Mouse (Mus musculus) hindbrain, postnatal 0 days (tissue): ENCODE results near the gene Ctsa. TPM values are rescaled to one million over a fixed set of nuclear protein-coding genes. Genes with fewer than 3 reads are reported as not detected.
"Not testable (repeated sequence)": the region's sequence is repeated elsewhere in the genome, so short reads cannot be mapped to it uniquely, and the experiment has no call there.

ENCODE experiments used
- ATAC-seq: fragments of 200-750 bp; cut with Nextera tagmentation; 2 replicates; pipeline ENCODE4 v1.8.0; 2017; ENCODE audit warnings: mild to moderate bottlenecking, moderate TSS enrichment, moderate library complexity
- DNase-seq: peaks from one replicate; pipeline ENCODE4 v3.0.0-alpha.2; 2015; ENCODE audit warnings: low spot score
- H3K27ac ChIP-seq: fragments of 300-500 bp; sonication (generic); 2 replicates; pipeline ENCODE4 v1.5.1; 2014; ENCODE audit warnings: mild to moderate bottlenecking
- H3K27me3 ChIP-seq: fragments of 300-500 bp; sonication (generic); 2 replicates; pipeline ENCODE4 v1.6.1; 2014; ENCODE audit warnings: low read length, mixed read lengths; ENCODE audit not compliant: insufficient read depth
- H3K36me3 ChIP-seq: fragments of 300-500 bp; sonication (generic); 2 replicates; pipeline ENCODE4 v1.6.1; 2014; ENCODE audit warnings: low read length, mixed read lengths; ENCODE audit not compliant: insufficient read depth
- H3K4me1 ChIP-seq: fragments of 300-500 bp; sonication (generic); 2 replicates; pipeline ENCODE4 v1.6.1; 2014; ENCODE audit warnings: antibody characterized with exemption, low read length, mixed read lengths; ENCODE audit not compliant: insufficient read depth
- H3K4me2 ChIP-seq: fragments of 300-500 bp; sonication (generic); 2 replicates; pipeline ENCODE4 v1.6.1; 2014; ENCODE audit warnings: low read depth, mild to moderate bottlenecking, low read length, moderate library complexity, mixed read lengths
- H3K4me3 ChIP-seq: fragments of 300-500 bp; sonication (generic); 2 replicates; pipeline ENCODE4 v1.5.1; 2014; ENCODE audit warnings: low read length
- H3K9ac ChIP-seq: fragments of 300-500 bp; sonication (generic); replicated peaks from 2 replicates; pipeline ENCODE4 v1.6.1; 2014; ENCODE audit warnings: mild to moderate bottlenecking, low read length, moderate library complexity, mixed read lengths
- H3K9me3 ChIP-seq: fragments of 300-500 bp; sonication (generic); 2 replicates; pipeline ENCODE4 v1.6.1; 2016; ENCODE audit warnings: low read length, mixed read lengths
- CTCF ChIP-seq: IDR thresholded peaks from 2 replicates; pipeline ENCODE4 v1.5.1; 2016; ENCODE audit warnings: antibody characterized with exemption, control low read depth, low read depth
- WGBS: fragments of 180-500 bp; shearing (Covaris S2); extraction: QIAGEN DNeasy Blood & Tissue Kit; methylation state at CpG from one replicate; pipeline ENCODE4 v1.1.7; 2014; 5-methylcytosine and 5-hydroxymethylcytosine counted together
- polyA plus RNA-seq: library from polyadenylated mRNA; unstranded; fragments of >200 nt; fragmentation: Nextera tagmentation; extraction: Ambion mirVana; gene quantifications from 2 replicates; pipeline ENCODE4 v1.2.1, GENCODE M21; 2015
- total RNA-seq: library from RNA; depleted of rRNA; stranded (reverse); fragments of >200 nt; gene quantifications from 2 replicates; pipeline ENCODE4 v1.2.3, GENCODE M21; 2014

The Ctsa gene
- total and polyA plus RNA-seq, 2 experiments from 2014 or later: 112 to 135 TPM

GRCm38 (mm10) chr2:164874239-164874769 lies 41.6 kb downstream of the Ctsa start:
- Histone ChIP-seq H3K9ac (no peak overlapping the region), H3K4me3 (no peak overlapping the region), H3K27me3 (no peaks in the 10 kb centered on the region), H3K4me2 (no peak overlapping the region), H3K27ac (peak overlapping the region; percentile 54), H3K36me3 (no peaks in the 10 kb centered on the region), H3K9me3 (no peaks in the 10 kb centered on the region), H3K4me1 (0 out of 2 replicates have a peak, but pooled peaks cover 8% of the 10 kb centered on the region)
- no peak for DNase-seq
- no peak for TF ChIP-seq CTCF
- 50% methylated on average over 1 of the region's 1 CpGs for WGBS
- ATAC-seq: no peak

DNA sequence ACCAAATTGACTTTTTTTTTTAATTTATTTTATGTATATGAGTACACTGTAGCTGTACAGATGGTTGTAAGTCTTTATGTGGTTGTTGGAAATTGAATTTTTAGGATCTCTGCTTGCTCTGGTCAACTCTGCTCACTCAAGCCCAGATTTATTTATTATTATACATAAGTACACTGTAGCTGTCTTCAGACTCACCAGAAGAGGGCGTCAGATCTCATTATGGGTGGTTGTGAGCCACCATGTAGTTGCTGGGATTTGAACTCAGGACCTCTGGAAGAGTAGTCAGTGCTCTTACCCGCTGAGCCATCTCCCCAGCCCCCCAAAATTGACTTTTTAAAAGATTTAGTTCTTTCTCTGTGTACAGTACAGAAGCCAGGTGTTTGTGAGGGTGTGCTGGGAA lies 43.0 kb downstream of the Ctsa start:
- H3K9ac ChIP-seq, H3K4me1 ChIP-seq, DNase-seq, ATAC-seq, H3K9me3 ChIP-seq, H3K36me3 ChIP-seq, H3K27me3 ChIP-seq, H3K27ac ChIP-seq, H3K4me2 ChIP-seq, H3K4me3 ChIP-seq: not testable (repeated sequence)
- WGBS: 52% methylated on average over 2 of the region's 2 CpGs

GRCm38 (mm10) chr2:164877376-164878215 lies 44.9 kb downstream of the Ctsa start:
- not testable (repeated sequence) for H3K4me3 ChIP-seq, H3K9ac ChIP-seq, ATAC-seq, H3K36me3 ChIP-seq, H3K9me3 ChIP-seq, H3K27me3 ChIP-seq, H3K27ac ChIP-seq, DNase-seq, H3K4me1 ChIP-seq
- WGBS: 73% methylated on average over 11 of the region's 11 CpGs
- peak overlapping the region; percentile 100 for H3K4me2 ChIP-seq

DNA sequence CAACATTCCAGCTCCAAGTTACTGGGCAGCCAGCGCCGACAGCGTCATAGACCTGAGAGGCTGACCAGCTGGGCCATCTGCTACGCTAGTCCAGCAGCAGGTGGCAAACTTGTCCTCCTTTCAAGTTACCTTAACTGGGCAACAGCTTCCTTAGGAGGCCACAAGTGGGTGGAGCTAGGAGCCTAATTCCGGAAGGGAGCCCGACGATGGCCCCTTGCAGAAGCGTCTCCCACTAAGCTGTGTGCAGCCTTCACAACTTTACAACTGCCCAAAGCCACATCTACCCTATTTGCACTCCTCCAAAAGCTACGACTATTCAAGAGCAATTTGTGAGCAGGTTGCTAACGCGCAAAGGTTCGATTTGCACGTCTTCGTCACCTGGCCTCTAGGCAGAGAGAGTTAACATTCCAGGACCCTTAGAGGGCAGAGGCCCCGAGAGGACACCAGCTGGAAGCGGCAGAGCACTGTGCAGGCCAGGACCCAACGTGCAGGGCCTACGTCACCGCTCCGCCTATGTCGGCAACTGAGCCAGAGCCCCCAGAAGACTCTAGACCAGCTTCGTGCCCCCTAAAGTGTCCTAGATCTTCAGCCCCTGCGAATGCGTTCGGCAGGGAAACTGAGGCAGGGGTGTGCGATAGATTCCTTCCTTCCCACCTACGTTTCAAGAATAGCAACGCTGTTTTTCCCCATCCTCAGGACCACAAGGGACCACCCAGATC lies 46.0 kb downstream of the Ctsa start:
- TF ChIP-seq CTCF: peak; percentile 34
- ATAC-seq (no peak; the same call in 1 of the 2 replicates), DNase-seq (peak; percentile 57)
- peaks cover 10% of the 10 kb centered on the region for H3K36me3 ChIP-seq
- H3K27ac ChIP-seq: peak overlapping the region; percentile 100
- peak overlapping the region; percentile 96 for H3K9ac ChIP-seq
- peak overlapping the region; percentile 71 for H3K4me3 ChIP-seq
- 0 out of 2 replicates have a peak, but pooled peaks cover 8% of the 10 kb centered on the region for H3K4me1 ChIP-seq
- WGBS: 1% methylated on average over 28 of the region's 28 CpGs
- no peaks in the 10 kb centered on the region for H3K27me3 ChIP-seq
- no peaks in the 10 kb centered on the region for H3K9me3 ChIP-seq
- H3K4me2 ChIP-seq: peak overlapping the region; percentile 100

- ATAC-seq (peak; percentile 86), DNase-seq (peak; percentile 95)
- Histone ChIP-seq H3K9ac (peak within 1 kb of the TSS; percentile 96), H3K4me3 (peak within 1 kb of the TSS; percentile 71), H3K36me3 (peaks cover 16% of the 10 kb centered on the region), H3K9me3 (no peaks in the 10 kb centered on the region), H3K4me2 (peak within 1 kb of the TSS; percentile 100), H3K27ac (peak within 1 kb of the TSS; percentile 100), H3K4me1 (0 out of 2 replicates have a peak, but pooled peaks cover 8% of the 10 kb centered on the region), H3K27me3 (no peaks in the 10 kb centered on the region)
- no peak for TF ChIP-seq CTCF
- 0% methylated on average over 38 of the region's 40 CpGs for WGBS
Measured at GRCm38 (mm10) chr2:164879228-164879567, 46.5 kb downstream of the Ctsa start, which contains the start of gene Pcif1. TSS of gene Pcif1 (plus strand) at chr2:164879304.

DNA sequence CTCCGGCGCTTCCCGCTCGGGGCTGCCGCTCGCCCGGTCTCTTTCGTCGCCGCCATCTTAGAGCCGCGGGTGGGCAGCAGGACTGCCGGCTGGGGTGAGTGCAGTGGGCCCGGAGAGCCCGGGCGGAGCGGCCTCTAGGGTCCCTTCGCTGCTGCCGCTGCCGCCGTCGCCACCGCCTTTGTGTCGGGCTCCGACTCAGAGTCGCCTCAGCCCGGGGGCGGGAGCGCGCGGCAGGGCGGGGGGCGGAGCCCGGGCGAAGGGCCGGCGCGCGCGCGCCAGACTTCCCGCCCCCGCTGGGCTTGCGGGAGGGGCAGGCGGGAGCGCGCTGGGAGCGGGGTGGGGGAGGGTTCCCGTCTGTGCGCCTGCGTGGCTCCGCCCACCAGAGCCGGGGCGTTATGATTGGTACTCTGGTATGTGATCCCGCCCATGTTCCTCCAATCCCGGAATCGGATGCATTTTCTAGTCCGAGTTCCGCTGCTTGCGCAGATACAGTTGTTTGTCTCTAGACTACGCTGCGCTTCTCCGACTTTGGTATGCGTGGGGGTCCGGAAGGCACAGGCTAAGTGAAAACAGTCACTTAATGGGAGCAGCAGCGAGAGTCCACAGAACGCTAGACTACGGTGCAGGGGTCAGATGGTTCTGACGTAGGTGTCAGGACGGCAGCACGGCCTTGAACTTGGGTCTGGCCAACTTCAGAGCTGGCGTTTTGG lies 47.0 kb downstream of the Ctsa start:
- Histone ChIP-seq H3K4me2 (peak overlapping the region; percentile 100), H3K27me3 (no peaks in the 10 kb centered on the region), H3K9me3 (no peaks in the 10 kb centered on the region), H3K27ac (peak overlapping the region; percentile 100), H3K4me1 (0 out of 2 replicates have a peak, but pooled peaks cover 8% of the 10 kb centered on the region), H3K9ac (peak overlapping the region; percentile 96), H3K4me3 (peak overlapping the region; percentile 71), H3K36me3 (peaks cover 21% of the 10 kb centered on the region)
- no peak for TF ChIP-seq CTCF
- DNase-seq: peak; percentile 98
- 2% methylated on average over 45 of the region's 72 CpGs for WGBS
- ATAC-seq: peak; percentile 93
